Comparison of ENCODE assay signal across 10 mouse cellular contexts in the genomic region with DNA sequence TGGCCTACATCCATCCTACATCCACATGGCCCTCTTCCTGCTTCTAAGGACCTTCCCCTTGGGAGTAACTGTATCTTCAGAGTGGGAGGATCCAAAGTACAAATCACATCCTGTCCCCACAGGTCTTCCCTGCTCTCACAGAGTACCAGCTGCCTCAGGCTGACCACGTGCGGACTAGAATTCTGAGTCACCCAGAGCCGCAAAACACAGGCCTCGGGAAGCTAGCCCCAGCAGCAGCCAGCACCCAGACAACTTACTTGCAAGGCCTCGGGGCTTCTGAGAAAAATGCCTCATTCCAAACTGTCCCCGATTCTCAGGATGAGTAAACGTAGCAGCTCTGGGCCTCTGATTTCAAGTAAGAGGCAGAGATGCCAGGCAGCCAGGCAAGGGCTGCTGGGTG.
DNase-seq lines count a peak whose midpoint lies in the region; ATAC-seq and TF ChIP-seq lines count a peak whose summit lies in the region.
"Had no signal": no experiment of that assay in that cellular context is flagged by ENCODE, and none has a peak within 500 bp of the region (broad histone marks: within the 10 kb centered on the region; RNA-seq: fewer than 3 reads in every experiment).

No protein-coding gene starts in this region.

- DNase-seq in lung, adult 2 months, result no peak
- no peak for DNase-seq in cerebellum, postnatal 36 days
- DNase-seq in layer of hippocampus, adult 11-12 months (ENCODE audit: low spot score), result no peak
- no peak for DNase-seq in retina, postnatal 1 day
- DNase-seq: lung, adult 18-20 months; thymus, adult 18-20 months had no signal

- H3K36me3 ChIP-seq in lung, embryonic 16.5 days (ENCODE audit: control insufficient read depth, insufficient read depth, low read length), result no peaks in the 10 kb centered on the region
- H3K36me3 ChIP-seq in heart, embryonic 13.5 days, result peaks cover 10% of the 10 kb centered on the region
- H3K36me3 ChIP-seq in myocyte (ENCODE audit: control insufficient read depth, insufficient read depth), result no peaks in the 10 kb centered on the region

- no peaks in the 10 kb centered on the region for H3K79me2 ChIP-seq in myocyte (ENCODE audit: control insufficient read depth, insufficient read depth)

- H3K9ac ChIP-seq in lung, embryonic 16.5 days (ENCODE audit: low read length), result no peak overlapping the region
- 0 out of 2 replicates have a peak overlapping the region, but pooled peaks have one; percentile 24 for H3K9ac ChIP-seq in heart, embryonic 13.5 days

- 61% methylated on average over 7 of the region's 7 CpGs for WGBS in lung, embryonic 16.5 days
- 74% methylated on average over 7 of the region's 7 CpGs for WGBS in lung, adult 2 months
- 57% methylated on average over 7 of the region's 7 CpGs for WGBS in heart, embryonic 13.5 days

- no peak for TF ChIP-seq CTCF in lung, adult 2 months (IDR thresholded peaks at IDR 0.05; ENCODE audit: insufficient read depth, low read length)

- no peak overlapping the region for H3K4me3 ChIP-seq in lung, embryonic 16.5 days (ENCODE audit: low read length)
- no peak overlapping the region for H3K4me3 ChIP-seq in lung, adult 2 months (replicated peaks; ENCODE audit: extremely low read depth, low read depth, low read length)
- H3K4me3 ChIP-seq in heart, embryonic 13.5 days, result no peak overlapping the region
- H3K4me3 ChIP-seq in myocyte, result no peak overlapping the region

- no peak overlapping the region for H3K4me2 ChIP-seq in lung, embryonic 16.5 days (ENCODE audit: low read depth, low read length)
- no peak overlapping the region for H3K4me2 ChIP-seq in heart, embryonic 13.5 days
- peak overlapping the region; percentile 59 for H3K4me2 ChIP-seq in myocyte (ENCODE audit: low read depth)

- no peaks in the 10 kb centered on the region for H3K9me3 ChIP-seq in lung, embryonic 16.5 days (ENCODE audit: control insufficient read depth, low read length)
- no peaks in the 10 kb centered on the region for H3K9me3 ChIP-seq in heart, embryonic 13.5 days

- no peak for TF ChIP-seq POLR2A in lung, adult 2 months (IDR thresholded peaks at IDR 0.05; ENCODE audit: borderline replicate concordance, extremely low read depth, low read depth, low read length)
- no peak for TF ChIP-seq POLR2A in myocyte (IDR thresholded peaks at IDR 0.05; ENCODE audit: insufficient read length, low read depth)

- H3K4me1 ChIP-seq in lung, embryonic 16.5 days (replicated peaks; ENCODE audit: control insufficient read depth, insufficient read depth, low read length), result no peaks in the 10 kb centered on the region
- no peaks in the 10 kb centered on the region for H3K4me1 ChIP-seq in lung, adult 2 months (ENCODE audit: control insufficient read depth, insufficient read depth, low read length)
- peaks cover 23% of the 10 kb centered on the region; the same call in 1 of the 2 replicates for H3K4me1 ChIP-seq in heart, embryonic 13.5 days

- H3ac ChIP-seq in myocyte (ENCODE audit: control insufficient read depth, insufficient read length), result no peak overlapping the region

- H3K27me3 ChIP-seq in lung, embryonic 16.5 days (ENCODE audit: control insufficient read depth, insufficient read depth, low read depth, low read length), result no peaks in the 10 kb centered on the region
- H3K27me3 ChIP-seq in heart, embryonic 13.5 days (replicated peaks), result no peaks in the 10 kb centered on the region
- H3K27me3 ChIP-seq in myocyte (ENCODE audit: control insufficient read depth, insufficient read depth, insufficient read length), result no peaks in the 10 kb centered on the region

- peak; percentile 64; the same call in 1 of the 2 replicates for ATAC-seq in lung, embryonic 16.5 days (ENCODE audit: low read depth)
- ATAC-seq in activated CD4-positive, CD25-positive, alpha-beta regulatory T cell, adult 4 months, result peak; percentile 43
- ATAC-seq in heart, embryonic 13.5 days (ENCODE audit: extremely low read depth, insufficient number of reproducible peaks, low FRiP score, low TSS enrichment), result 0 out of 2 replicates have a peak, but pooled peaks have one; percentile 37

- H3K27ac ChIP-seq in lung, embryonic 16.5 days (ENCODE audit: low read length), result no peak overlapping the region
- no peak overlapping the region for H3K27ac ChIP-seq in heart, embryonic 13.5 days (replicated peaks)

TF ChIP-seq in myocyte, 11 proteins besides CTCF, POLR2A, EP300 and RAD21:
- TF ChIP-seq USF1 (IDR thresholded peaks at IDR 0.05; ENCODE audit: low read depth) (peak; percentile 96), SRF (IDR thresholded peaks at IDR 0.05; ENCODE audit: control insufficient read depth, insufficient read length, low read depth) (no peak), E2F4 (IDR thresholded peaks at IDR 0.05; ENCODE audit: insufficient read depth) (no peak), MYOD1 (IDR thresholded peaks at IDR 0.05; ENCODE audit: control insufficient read depth in 1 of 3, insufficient read length in 2 of 3, low read depth in 2 of 3) (peak; percentile 10 to 85 (median 69)), TCF12 (IDR thresholded peaks at IDR 0.05; ENCODE audit: insufficient read depth, poor library complexity, severe bottlenecking) (peak; percentile 70), MAX (IDR thresholded peaks at IDR 0.05; ENCODE audit: low read depth) (peak; percentile 84), CEBPB (IDR thresholded peaks at IDR 0.05; ENCODE audit: insufficient read depth, poor library complexity, severe bottlenecking) (no peak), MYOG (IDR thresholded peaks at IDR 0.05; ENCODE audit: control insufficient read depth in 1 of 3, insufficient read depth in 1 of 3, insufficient read length in 2 of 3, low read depth in 2 of 3) (peak; percentile 34 to 85 (median 72)), POLR2AphosphoS2 (IDR thresholded peaks at IDR 0.05; ENCODE audit: insufficient read length, low read depth) (no peak), TCF3 (IDR thresholded peaks at IDR 0.05; ENCODE audit: insufficient read length, low read depth) (no peak)
